Mouse (Mus musculus) retina, adult 2 months (tissue): ENCODE results near the gene Atad5.
"Not testable (repeated sequence)": the region's sequence is repeated elsewhere in the genome, so short reads cannot be mapped to it uniquely, and the experiment has no call there.

ENCODE experiments used
- DNase-seq: peaks from one replicate; pipeline ENCODE4 v3.0.0-alpha.2; 2012; ENCODE audit warnings: low read depth, low spot score

The Atad5 gene

DNA sequence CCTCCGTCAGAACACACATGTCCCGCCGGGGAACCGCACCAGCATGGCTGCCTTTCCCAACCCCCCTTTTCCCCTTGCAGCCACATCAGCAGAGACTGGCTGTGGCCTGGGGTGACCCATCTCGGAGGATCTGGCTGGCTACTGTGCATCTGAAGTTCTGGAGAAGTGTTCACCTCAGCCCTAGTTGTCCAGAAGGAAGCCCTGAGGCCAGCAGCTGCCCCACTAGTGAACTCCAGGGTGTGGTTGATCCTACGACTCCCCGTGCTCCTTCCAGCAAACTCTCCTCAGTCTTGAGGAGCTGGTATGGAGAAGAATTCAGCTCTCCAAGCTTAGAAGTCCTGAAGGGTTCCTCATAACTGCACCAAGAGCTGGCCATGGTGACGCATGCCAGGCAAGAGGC lies 89.1 kb downstream of the Atad5 start:
- DNase-seq = no peak

DNA sequence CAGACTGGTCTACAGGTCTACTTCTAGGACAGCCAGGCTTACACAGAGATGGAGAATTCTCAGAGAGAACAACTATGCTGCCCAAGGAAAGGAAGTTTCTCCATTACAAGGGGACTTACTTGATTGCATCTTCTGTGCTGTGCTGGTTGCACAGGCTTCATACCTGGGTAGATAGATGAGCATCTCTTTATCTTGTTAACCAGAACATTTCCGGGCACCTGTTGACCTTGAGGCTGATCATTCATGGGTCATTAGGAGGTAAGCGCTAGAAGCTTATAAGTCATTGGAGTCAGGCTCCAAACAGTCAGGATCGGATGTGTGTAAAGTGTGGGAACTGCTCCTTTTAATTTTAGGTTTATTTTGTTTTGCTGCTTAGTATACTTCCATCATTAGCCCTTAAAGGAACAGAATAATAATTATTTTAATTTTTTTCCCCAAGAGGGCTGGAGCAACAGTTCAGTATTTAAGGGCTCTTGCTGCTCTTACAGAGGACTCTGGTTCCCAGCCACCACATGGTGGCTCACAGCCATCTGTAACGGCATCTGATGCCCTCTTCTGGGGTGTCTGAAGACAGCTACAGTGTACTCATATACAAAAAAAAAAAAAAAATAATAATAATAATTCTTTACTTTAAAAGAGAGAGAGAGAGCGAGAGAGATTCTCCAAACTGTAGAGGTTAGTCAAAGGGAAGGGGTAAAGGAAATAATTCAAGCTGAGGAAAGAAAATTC lies 92.0 kb downstream of the Atad5 start:
- DNase-seq = no peak

DNA sequence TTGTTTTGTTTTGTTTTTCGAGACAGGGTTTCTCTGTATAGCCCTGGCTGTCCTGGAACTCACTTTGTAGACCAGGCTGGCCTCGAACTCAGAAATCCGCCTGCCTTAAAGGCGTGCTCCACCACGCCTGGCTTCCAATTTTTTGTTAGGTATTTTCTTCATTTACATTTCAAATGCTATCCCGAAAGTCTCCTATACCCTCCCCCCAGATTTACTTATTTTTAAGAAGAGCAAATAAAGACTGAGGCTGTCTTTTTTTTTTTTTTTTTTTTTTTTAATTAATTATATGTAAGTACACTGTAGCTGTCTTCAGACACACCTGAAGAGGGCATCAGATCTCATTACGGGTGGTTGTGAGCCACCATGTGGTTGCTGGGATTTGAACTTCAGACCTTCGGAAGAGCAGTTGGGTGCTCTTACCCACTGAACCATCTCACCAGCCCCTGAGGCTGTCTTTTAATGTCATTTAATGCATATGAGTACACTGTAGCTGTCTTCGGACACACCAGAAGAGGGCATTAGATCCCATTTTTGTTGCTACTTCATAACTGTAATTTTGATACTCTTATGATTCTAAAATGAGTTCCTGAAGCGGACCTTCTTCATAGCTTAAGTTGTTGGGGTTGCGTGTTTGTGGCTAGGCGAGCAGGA lies 94.0 kb downstream of the Atad5 start:
- not testable (repeated sequence) for DNase-seq

DNA sequence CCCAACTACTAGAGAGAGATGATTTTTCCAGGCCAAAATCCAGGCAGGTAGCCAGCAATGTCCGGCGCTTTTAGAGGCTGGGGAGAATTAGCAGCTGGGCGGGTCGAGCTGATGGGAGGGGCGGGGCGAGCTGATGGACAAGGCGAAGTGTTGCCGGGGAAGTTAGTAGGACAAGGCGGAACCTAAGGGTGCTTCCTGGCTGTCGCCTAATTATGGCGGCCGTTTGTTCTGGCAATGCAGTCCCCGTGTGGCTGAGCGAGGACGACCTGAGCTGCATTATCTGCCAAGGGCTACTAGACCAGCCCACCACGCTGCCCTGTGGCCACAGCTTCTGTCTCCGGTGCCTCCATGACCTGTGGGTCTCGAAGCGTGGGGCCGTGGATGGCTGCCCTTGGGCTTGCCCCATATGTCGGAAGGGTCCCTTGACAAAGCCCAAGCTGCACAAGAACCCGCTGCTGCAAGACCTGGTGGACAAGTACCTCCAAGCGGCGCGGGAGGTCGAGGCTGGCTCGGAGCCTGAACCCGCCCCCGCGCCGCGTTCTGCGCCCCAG lies 94.6 kb downstream of the Atad5 start, which contains the start of gene Rnf135:
Gene Rnf135, plus strand, starts transcription at position 147 of the 551 bp plus-strand sequence.
- DNase-seq = peak; percentile 32

DNA sequence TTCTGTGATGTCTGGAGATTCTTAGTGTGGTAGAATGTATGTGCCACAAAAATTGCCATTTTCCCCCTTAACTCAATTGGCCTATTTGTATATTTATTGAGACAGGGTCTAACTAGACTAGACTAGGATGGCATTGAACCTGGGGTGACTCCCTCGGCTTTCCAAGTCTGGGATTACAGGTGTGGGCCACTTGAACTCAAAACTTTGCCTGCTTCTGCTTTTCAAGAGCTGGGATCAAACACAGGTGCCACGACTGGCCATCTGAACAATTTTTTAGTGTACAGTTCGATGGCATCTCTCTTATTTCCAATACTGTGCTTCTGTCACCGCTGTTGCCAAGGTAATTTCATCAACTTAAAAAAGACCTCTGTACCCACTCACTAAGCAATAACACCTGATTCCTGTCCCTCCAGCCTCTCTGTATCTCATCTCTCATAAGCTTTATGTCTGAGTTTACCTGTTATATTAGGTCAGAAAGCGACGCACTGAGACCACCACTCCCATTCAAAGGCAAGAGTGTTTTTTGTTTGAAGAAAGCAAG lies 95.4 kb downstream of the Atad5 start:
- no peak for DNase-seq
